Mouse (Mus musculus): ENCODE data around the gene Cela2a. TPM values are rescaled to one million over a fixed set of nuclear protein-coding genes. Genes with fewer than 3 reads are reported as not detected.
A peak's percentile ranks its signal among the peaks of the same experiment; 100 is the strongest.
"Not testable (repeated sequence)": the region's sequence is repeated elsewhere in the genome, so short reads cannot be mapped to it uniquely, and the experiment has no call there.

Gene Cela2a
- polyA plus RNA-seq, 1 experiment from 2014 or later: not detected

DNA sequence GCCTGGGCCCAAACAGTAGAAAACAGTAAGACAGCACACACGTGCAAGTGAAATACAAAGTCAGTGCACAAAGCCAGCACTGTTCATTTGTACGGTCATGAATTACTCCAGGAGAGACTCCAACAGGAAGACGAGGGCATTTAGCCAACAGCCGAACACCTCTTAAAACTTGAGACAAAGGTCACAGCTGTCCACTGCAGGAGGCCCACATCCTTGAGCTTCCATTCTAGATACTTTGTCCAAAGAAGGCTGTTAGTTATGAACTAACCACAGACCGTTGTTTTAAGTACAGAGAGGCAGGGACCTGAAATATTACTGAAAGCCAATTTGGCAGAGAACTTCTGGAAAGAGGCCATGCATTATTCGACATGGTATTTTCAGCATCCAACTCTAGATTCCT lies 38.9 kb downstream of the Cela2a start:
- Histone ChIP-seq H3K27me3 (replicated peaks) (no peaks in the 10 kb centered on the region), H3K4me1 (replicated peaks) (peaks cover 10% of the 10 kb centered on the region), H3K9me3 (replicated peaks) (no peaks in the 10 kb centered on the region), H3K27ac (ENCODE audit: poor library complexity, severe bottlenecking) (no peak overlapping the region), H3K36me3 (peaks cover 58% of the 10 kb centered on the region), H3K4me3 (no peak overlapping the region), H3K4me2 (no peak overlapping the region), H3K9ac (no peak overlapping the region)
- no peak for ATAC-seq (ENCODE audit: insufficient number of reproducible peaks, low FRiP score)
- 85% methylated on average over 6 of the region's 6 CpGs for WGBS

- H3K36me3 ChIP-seq: peaks cover 67% of the 10 kb centered on the region
- H3K4me1 ChIP-seq (replicated peaks): peaks cover 9% of the 10 kb centered on the region
- no peak for ATAC-seq (ENCODE audit: insufficient number of reproducible peaks, low FRiP score)
- H3K4me2 ChIP-seq: no peak overlapping the region
- H3K27me3 ChIP-seq (replicated peaks): no peaks in the 10 kb centered on the region
- H3K9ac ChIP-seq: no peak overlapping the region
- H3K4me3 ChIP-seq: no peak overlapping the region
- 90% methylated on average over 13 of the region's 13 CpGs for WGBS
- no peak overlapping the region for H3K27ac ChIP-seq (ENCODE audit: poor library complexity, severe bottlenecking)
- no peaks in the 10 kb centered on the region for H3K9me3 ChIP-seq (replicated peaks)
These were observed 39.8 kb downstream of the Cela2a start for GRCm38 (mm10) chr4:141786141-141786540.

GRCm38 (mm10) chr4:141784835-141785234 lies 41.1 kb downstream of the Cela2a start:
- Histone ChIP-seq H3K4me1 (replicated peaks) (peaks cover 4% of the 10 kb centered on the region), H3K36me3 (peaks cover 81% of the 10 kb centered on the region), H3K4me3 (no peak overlapping the region), H3K27ac (ENCODE audit: poor library complexity, severe bottlenecking) (no peak overlapping the region), H3K4me2 (no peak overlapping the region), H3K9me3 (replicated peaks) (no peaks in the 10 kb centered on the region), H3K9ac (no peak overlapping the region), H3K27me3 (replicated peaks) (no peaks in the 10 kb centered on the region)
- ATAC-seq (ENCODE audit: insufficient number of reproducible peaks, low FRiP score): no peak
- 85% methylated on average over 5 of the region's 5 CpGs for WGBS

DNA sequence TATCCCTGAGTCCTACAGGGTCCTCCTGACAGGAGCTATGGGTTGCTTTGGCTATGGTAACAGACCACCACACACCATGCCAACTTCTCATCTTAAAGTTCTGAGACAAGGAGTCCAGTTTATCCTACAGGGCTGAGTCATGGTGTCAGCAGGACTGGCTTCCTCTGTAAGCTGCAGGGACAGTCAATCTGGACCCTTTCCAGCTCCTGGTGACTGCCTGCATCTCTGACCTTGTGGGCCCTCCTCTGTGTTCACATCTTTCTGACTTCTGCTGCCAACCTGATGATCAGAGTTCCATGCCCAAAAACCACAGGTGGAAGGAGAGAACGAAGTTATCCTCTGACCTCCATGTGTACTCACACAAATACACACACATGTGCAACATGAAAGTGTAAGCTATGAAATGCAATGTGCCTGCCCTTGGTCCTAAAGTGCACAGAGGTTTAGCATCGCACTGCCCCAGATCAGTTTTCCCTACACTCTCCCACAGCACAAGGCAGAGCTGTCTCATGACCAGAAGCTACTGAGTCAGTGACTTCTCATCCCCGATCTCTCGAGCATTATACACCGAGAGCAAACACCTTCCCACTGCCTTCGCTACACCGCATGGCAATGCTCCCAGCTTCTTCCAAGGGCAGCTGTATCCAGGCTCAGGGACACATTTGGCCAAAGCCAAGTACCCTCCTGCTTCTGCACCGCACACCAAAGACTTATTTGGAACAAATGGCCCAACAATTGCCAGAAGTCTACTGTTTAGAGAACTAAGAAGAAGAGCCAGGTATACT lies 44.6 kb downstream of the Cela2a start:
- no peak overlapping the region for H3K27ac ChIP-seq (ENCODE audit: poor library complexity, severe bottlenecking)
- H3K9ac ChIP-seq: no peak overlapping the region
- H3K27me3 ChIP-seq (replicated peaks): no peaks in the 10 kb centered on the region
- H3K4me1 ChIP-seq (replicated peaks): no peaks in the 10 kb centered on the region
- WGBS: 93% methylated on average over 8 of the region's 8 CpGs
- H3K36me3 ChIP-seq: peaks cover 96% of the 10 kb centered on the region
- no peak overlapping the region for H3K4me2 ChIP-seq
- no peak for ATAC-seq (ENCODE audit: insufficient number of reproducible peaks, low FRiP score)
- no peaks in the 10 kb centered on the region for H3K9me3 ChIP-seq (replicated peaks)
- H3K4me3 ChIP-seq: no peak overlapping the region

DNA sequence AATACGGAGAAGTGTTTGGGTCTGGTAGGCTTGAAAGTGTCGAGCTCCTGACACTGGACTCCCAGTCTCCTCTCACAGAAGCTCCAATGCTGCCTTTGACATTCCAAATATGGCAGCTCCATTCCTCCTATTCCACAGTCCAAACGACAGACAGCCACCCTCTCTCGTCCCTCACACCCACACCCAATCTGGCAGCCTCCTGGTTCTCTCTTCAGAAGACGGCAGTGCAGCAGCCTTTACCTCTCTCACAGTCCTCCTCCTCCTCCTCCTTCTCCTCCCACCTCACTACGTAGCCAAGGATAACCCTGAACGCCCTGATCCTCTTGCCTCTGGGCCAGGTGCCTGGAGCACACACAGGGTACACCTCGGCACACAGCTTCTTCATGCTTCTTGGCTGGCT lies 46.1 kb downstream of the Cela2a start:
- 79% methylated on average over 8 of the region's 8 CpGs for WGBS
- ATAC-seq (ENCODE audit: insufficient number of reproducible peaks, low FRiP score): no peak
- Histone ChIP-seq H3K9me3 (replicated peaks) (no peaks in the 10 kb centered on the region), H3K27ac (ENCODE audit: poor library complexity, severe bottlenecking) (no peak overlapping the region), H3K4me2 (no peak overlapping the region), H3K9ac (no peak overlapping the region), H3K27me3 (replicated peaks) (no peaks in the 10 kb centered on the region), H3K4me1 (replicated peaks) (no peaks in the 10 kb centered on the region), H3K36me3 (peaks cover 94% of the 10 kb centered on the region), H3K4me3 (no peak overlapping the region)

- H3K9ac ChIP-seq; H3K4me2 ChIP-seq; ATAC-seq (ENCODE audit: insufficient number of reproducible peaks, low FRiP score); H3K27me3 ChIP-seq (replicated peaks); H3K9me3 ChIP-seq (replicated peaks); H3K4me3 ChIP-seq; H3K27ac ChIP-seq (ENCODE audit: poor library complexity, severe bottlenecking): not testable (repeated sequence)
- H3K4me1 ChIP-seq (replicated peaks): peaks cover 11% of the 10 kb centered on the region
- WGBS: 83% methylated on average over 4 of the region's 4 CpGs
- peaks cover 93% of the 10 kb centered on the region for H3K36me3 ChIP-seq
These were observed 52.9 kb downstream of the Cela2a start for GRCm38 (mm10) chr4:141773019-141773418.

DNA sequence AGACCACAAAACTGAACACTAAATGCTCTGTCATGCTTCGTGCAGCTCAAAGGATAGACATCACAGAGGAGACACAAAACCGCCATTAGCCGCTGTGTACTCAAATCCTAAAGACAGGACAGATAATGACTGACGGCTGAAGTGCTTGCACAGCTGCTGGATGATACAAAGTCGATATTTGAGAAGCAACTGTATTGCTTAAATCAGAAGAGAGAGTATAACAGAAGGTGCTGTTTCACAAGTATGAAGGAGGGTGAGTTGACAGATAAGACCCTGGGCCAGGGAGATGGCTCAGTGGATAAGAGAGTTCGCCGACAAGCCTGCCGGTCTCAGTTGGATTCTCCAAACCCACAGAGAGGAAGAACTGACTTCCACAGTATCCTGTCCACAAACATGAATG lies 54.1 kb downstream of the Cela2a start:
- ATAC-seq (ENCODE audit: insufficient number of reproducible peaks, low FRiP score): no peak
- Histone ChIP-seq H3K27ac (ENCODE audit: poor library complexity, severe bottlenecking) (no peak overlapping the region), H3K4me3 (no peak overlapping the region), H3K36me3 (peaks cover 85% of the 10 kb centered on the region), H3K27me3 (replicated peaks) (no peaks in the 10 kb centered on the region), H3K4me2 (no peak overlapping the region), H3K4me1 (replicated peaks) (peaks cover 23% of the 10 kb centered on the region), H3K9me3 (replicated peaks) (no peaks in the 10 kb centered on the region), H3K9ac (no peak overlapping the region)
- 87% methylated on average over 8 of the region's 8 CpGs for WGBS

GRCm38 (mm10) chr4:141769501-141770160 lies 56.3 kb downstream of the Cela2a start:
- Histone ChIP-seq H3K36me3 (peaks cover 78% of the 10 kb centered on the region), H3K9ac (no peak overlapping the region), H3K27me3 (replicated peaks) (no peaks in the 10 kb centered on the region), H3K9me3 (replicated peaks) (no peaks in the 10 kb centered on the region), H3K4me3 (no peak overlapping the region), H3K4me1 (replicated peaks) (peaks cover 34% of the 10 kb centered on the region), H3K27ac (ENCODE audit: poor library complexity, severe bottlenecking) (no peak overlapping the region), H3K4me2 (no peak overlapping the region)
- WGBS: 59% methylated on average over 8 of the region's 8 CpGs
- no peak for ATAC-seq (ENCODE audit: insufficient number of reproducible peaks, low FRiP score)

DNA sequence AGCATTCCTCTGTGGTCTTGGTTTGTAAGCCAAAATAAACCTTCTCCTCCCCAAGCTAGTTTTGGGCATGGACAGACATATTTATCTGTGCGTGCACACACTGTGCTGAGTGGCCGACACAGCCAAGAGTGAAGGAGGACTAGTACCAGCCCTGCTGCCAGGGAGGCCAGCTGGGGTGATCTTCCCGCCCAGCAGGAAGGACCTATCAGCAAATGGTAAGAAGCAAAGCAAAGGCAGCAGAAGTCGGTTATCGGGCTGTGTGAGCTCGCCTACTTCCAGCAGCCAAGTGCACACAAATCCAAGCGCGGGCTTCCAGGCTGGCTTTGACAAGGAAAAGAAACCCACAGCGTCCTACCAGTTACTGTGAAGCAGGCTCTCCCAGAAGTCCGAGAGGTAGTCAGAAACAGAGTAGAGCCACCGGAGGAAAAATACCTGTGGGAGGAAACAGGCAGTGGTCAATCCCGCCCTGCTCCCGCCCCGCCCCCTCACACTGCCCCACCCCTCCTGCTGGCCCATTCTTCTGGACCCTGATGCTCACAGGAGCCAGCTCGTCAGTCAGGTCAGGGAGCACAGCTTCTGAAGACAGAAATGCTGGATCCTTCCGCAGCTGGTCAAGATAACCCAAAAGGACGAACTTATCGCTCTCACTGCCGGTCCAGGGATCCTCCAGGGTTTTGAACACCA lies 58.5 kb downstream of the Cela2a start:
- H3K4me2 ChIP-seq: peak overlapping the region; percentile 52
- 41% methylated on average over 19 of the region's 19 CpGs for WGBS
- peak; percentile 83 for ATAC-seq (ENCODE audit: insufficient number of reproducible peaks, low FRiP score)
- H3K9ac ChIP-seq: 0 out of 2 replicates have a peak overlapping the region, but pooled peaks have one; percentile 42
- peaks cover 34% of the 10 kb centered on the region for H3K4me1 ChIP-seq (replicated peaks)
- peaks cover 78% of the 10 kb centered on the region for H3K36me3 ChIP-seq
- H3K4me3 ChIP-seq: no peak overlapping the region
- H3K27me3 ChIP-seq (replicated peaks): no peaks in the 10 kb centered on the region
- no peaks in the 10 kb centered on the region for H3K9me3 ChIP-seq (replicated peaks)
- H3K27ac ChIP-seq (ENCODE audit: poor library complexity, severe bottlenecking): peak overlapping the region; percentile 91

GRCm38 (mm10) chr4:141766668-141767352 lies 59.1 kb downstream of the Cela2a start:
- Histone ChIP-seq H3K9ac (0 out of 2 replicates have a peak overlapping the region, but pooled peaks have one; percentile 42), H3K27me3 (replicated peaks) (no peaks in the 10 kb centered on the region), H3K4me1 (replicated peaks) (peaks cover 34% of the 10 kb centered on the region), H3K36me3 (peaks cover 79% of the 10 kb centered on the region), H3K9me3 (replicated peaks) (no peaks in the 10 kb centered on the region), H3K27ac (ENCODE audit: poor library complexity, severe bottlenecking) (peak overlapping the region; percentile 91), H3K4me2 (peak overlapping the region; percentile 52), H3K4me3 (no peak overlapping the region)
- 0 out of 2 replicates have a peak, but pooled peaks have one; percentile 27 for ATAC-seq (ENCODE audit: insufficient number of reproducible peaks, low FRiP score)
- 43% methylated on average over 19 of the region's 19 CpGs for WGBS

DNA sequence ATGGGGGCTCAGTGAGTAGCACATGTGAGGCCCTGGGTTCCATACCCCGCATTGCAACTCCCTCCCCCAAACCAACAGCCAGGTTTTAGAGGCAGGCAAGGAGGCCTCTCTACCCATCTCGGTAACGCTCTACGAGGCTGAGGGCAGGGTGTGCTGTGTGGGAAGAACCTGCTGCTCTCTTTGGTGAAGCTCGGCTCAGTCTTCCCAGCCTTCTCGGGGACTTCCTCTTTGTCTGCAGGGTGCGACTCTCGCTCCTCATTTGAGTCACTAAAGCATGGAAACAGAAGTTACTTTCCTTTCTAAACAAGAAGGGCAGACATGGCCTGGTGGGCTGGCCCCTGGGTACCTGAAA lies 59.7 kb downstream of the Cela2a start:
- Histone ChIP-seq H3K9me3 (replicated peaks) (no peaks in the 10 kb centered on the region), H3K4me2 (peak overlapping the region; percentile 52; the same call in 1 of the 2 replicates), H3K4me3 (no peak overlapping the region), H3K27ac (ENCODE audit: poor library complexity, severe bottlenecking) (peak overlapping the region; percentile 91), H3K36me3 (peaks cover 79% of the 10 kb centered on the region), H3K27me3 (replicated peaks) (no peaks in the 10 kb centered on the region), H3K9ac (0 out of 2 replicates have a peak overlapping the region, but pooled peaks have one; percentile 15), H3K4me1 (replicated peaks) (peaks cover 34% of the 10 kb centered on the region)
- no peak for ATAC-seq (ENCODE audit: insufficient number of reproducible peaks, low FRiP score)
- WGBS: 77% methylated on average over 8 of the region's 8 CpGs

Data from heart, embryonic 12.5 days (tissue).